Mouse (Mus musculus) neutrophil, adult 65 days (primary cell): ENCODE data around the gene Chaf1a. TPM values are rescaled to one million over a fixed set of nuclear protein-coding genes. Genes with fewer than 3 reads are reported as not detected.

Source experiments
- total RNA-seq: library from RNA; stranded (reverse); gene quantifications from 2 replicates; pipeline ENCODE4 v1.2.4, GENCODE M21; 2023

The Chaf1a gene
- total RNA-seq, result 15.4 and 20.6 TPM in 2 replicates

DNA sequence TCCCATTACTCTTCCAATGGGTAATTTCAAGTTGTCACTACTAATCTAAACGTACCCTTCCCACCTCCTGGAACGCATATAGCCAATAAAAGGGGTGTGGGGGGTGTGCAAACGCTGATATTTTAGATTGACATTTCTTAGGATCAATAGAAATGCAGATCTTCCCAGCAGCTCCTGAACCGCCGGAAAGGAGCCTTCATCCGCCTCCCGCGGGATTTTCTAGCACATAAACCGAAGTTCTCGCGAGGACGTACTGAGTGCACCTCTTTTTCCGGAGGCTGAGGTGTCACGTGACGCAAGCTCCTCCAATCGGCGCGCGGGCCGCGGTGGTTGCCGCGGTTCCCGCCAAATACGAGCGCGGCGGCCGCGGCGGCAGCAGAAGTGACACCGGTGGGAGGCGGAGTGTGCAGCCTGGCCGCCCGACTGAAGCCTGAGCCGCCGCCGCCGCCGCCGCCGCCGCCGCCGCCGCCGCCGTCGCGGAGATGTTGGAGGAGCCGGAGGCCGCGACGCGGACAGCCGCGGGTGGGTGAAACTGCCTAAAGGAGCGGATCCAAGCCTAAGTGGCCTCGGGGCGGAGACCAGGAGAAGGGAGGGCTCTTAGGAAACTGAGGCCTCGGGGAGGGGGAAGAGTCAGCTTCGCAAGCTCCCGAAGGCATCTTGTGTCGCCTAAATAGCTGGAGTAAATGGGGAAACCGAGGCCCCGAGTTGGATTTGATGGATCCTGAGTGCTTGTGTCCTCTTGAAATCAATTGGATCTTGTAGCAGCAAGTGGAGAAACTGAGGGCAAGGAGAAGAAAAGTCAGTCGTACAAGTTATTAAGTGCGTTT lies at the start of gene Chaf1a:
Chaf1a (plus strand) TSS at position 410 of the 827 bp plus-strand sequence.

DNA sequence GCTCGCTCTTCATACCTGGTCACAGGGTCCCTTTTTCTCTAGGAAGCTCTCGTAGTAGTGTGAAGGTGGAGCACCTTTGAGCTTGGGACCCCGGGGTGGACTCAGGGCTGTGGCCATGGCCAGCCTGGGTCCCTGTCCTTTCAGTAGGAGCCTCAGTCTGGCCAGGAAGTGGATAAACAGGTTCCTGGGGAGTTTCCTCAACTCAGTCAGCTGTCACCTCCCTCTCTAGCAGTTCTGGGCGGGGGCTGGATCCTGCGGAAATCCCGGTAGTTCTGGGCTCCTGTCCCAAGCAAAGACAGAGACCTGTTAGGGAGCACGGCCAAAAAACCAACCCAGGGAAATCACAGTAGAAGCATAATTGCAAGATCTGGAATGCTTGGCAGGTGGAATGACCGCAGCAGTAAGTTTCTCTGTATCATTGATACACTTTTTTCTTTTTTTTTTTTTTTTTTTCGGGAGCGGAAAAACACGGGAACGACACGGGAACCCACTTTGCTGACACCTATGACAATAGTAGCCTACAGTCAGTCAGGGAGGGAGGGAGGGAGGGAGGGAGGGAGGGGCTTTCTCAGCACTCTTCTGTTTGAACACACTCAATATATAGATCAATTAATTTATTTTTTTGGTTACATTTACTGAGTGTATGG lies 34.7 kb upstream of the Chaf1a start, which contains the start of the genes Stap2 and Mpnd:
Stap2 (minus strand) TSS at position 170 of the 647 bp plus-strand sequence.
Mpnd (plus strand) TSS at position 297 of the 647 bp plus-strand sequence.

DNA sequence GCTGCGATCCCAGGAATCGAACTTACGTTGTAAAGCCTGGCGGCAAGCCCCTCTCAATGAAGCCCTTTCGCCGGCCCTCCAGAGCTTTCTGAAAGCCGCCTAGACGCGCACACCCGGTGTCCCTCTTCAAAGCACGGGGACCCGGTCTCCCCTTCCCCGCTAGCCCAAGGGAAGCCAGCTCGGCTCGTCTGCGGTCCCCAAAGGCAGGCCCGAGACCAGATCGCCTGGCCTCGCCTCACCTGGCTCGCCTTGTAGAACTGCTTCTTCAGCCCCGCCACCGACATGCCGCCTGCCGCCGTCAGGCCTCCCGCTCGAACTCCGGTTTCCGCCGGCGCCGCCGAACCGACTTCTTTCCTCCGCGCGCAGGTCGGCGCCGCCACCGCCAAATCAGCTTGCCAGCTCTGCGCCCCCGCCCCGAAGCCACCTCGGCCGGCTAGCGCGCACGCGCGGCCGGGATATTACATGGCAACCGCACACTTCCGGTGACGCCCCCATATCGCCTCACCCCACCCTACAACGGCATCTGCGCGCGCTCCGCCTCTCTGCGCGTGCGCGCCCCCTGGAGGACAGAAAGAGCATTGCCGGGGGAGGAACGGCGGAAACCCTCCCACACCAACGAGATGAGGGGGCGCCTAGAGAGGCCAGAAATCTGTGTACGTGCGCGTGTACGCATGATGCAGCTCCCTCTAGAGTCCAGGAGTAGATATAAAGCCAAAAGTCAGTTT lies 3.9 kb upstream of the Chaf1a start, which contains the start of gene Sh3gl1:
Sh3gl1 (minus strand) TSS at position 460 of the 725 bp plus-strand sequence.

DNA sequence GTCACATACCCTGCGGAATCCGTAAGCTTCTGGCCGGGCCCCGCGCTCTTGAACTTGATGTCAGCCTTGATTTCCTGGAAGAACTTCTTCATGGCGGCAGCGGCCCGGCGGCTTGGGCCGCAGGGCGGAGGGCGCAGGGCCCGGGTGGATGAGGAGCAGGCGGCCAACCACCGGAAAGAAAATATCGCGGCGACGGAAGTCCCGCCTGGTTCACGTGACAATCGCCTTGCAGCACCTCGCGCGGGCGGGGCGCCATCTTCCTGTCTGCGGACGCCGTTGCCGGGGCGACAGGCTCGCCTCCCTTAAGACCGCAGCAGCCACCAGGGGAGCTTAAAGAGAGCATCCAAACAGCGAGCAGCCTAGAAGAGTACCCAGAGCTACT lies 34.6 kb downstream of the Chaf1a start, which contains the start of gene Ubxn6:
Ubxn6 (minus strand) TSS at position 202 of the 382 bp plus-strand sequence.

GRCm38 (mm10) chr17:56078880-56079795 lies 38.9 kb downstream of the Chaf1a start, which contains the start of gene Hdgfl2:
TSS of gene Hdgfl2 (plus strand) at chr17:56079634.

GRCm38 (mm10) chr17:56109219-56110051 lies 69.2 kb downstream of the Chaf1a start, which contains the start of gene Plin4:
TSS of gene Plin4 (minus strand) at chr17:56109803.

GRCm38 (mm10) chr17:56117251-56117710 lies 77.0 kb downstream of the Chaf1a start, which contains the start of gene Plin5:
TSS of gene Plin5 (minus strand) at chr17:56117596.

DNA sequence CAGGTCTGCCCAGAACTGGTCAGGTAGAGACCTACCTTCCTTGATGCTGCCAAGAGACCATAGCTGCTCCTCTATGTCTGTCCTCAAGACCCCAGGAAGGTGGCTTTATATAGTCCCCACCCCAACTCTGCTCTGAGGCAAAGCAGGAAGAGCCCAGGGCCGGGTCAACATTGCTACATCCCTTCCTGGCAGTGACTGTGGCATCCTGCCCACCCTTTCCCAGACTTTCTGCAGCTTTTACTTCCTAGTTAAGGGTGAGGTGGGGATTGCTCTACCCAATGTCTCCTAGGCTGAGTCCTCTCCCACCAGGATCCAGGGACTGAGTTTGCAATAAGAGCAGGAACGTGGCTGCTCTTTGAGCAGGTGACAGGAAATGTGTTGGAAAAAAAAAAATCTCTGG lies 81.6 kb downstream of the Chaf1a start, which contains the start of gene Lrg1:
Lrg1 (minus strand) TSS at position 176 of the 400 bp plus-strand sequence.

Other genes with a start within 250 kb of the Chaf1a start
- 3.7 and 5.1 TPM in 2 replicates for gene Zfp119a, start 161.5 kb upstream of the Chaf1a start, total RNA-seq
- gene Zfp959, start 148.3 kb upstream of the Chaf1a start, total RNA-seq, result 6.5 and 7.2 TPM in 2 replicates
- gene Zfp119b, start 90.9 kb upstream of the Chaf1a start, total RNA-seq, result 5.1 and 5.3 TPM in 2 replicates
- 161 and 166 TPM in 2 replicates for gene Ebi3, start 87.8 kb upstream of the Chaf1a start, total RNA-seq
- gene Yju2, start 81.3 kb upstream of the Chaf1a start, total RNA-seq, result 26.9 and 29.0 TPM in 2 replicates
- 1.9 and 3.7 TPM in 2 replicates for gene Shd, start 70.0 kb upstream of the Chaf1a start, total RNA-seq
- gene Fsd1, start 53.9 kb upstream of the Chaf1a start, total RNA-seq, result not detected in 2 replicates
- gene Stap2, start 34.9 kb upstream of the Chaf1a start, total RNA-seq, result 1.1 and 2.1 TPM in 2 replicates
- gene Mpnd, start 34.7 kb upstream of the Chaf1a start, total RNA-seq, result 29.5 and 35.2 TPM in 2 replicates
- gene Sh3gl1, start 3.8 kb upstream of the Chaf1a start, total RNA-seq, result 56.4 and 58.3 TPM in 2 replicates
- gene Ubxn6, start 34.6 kb downstream of the Chaf1a start, total RNA-seq, result 34.6 and 43.8 TPM in 2 replicates
- gene Hdgfl2, start 39.2 kb downstream of the Chaf1a start, total RNA-seq, result 39.1 and 57.9 TPM in 2 replicates
- 0.27 and 0.44 TPM in 2 replicates for gene Plin4, start 69.4 kb downstream of the Chaf1a start, total RNA-seq
- 0.60 and 0.84 TPM in 2 replicates for gene Plin5, start 77.2 kb downstream of the Chaf1a start, total RNA-seq
- 220 and 249 TPM in 2 replicates for gene Lrg1, start 81.6 kb downstream of the Chaf1a start, total RNA-seq
- 4.8 and 5.1 TPM in 2 replicates for gene Sema6b, start 99.9 kb downstream of the Chaf1a start, total RNA-seq
- gene Tnfaip8l1, start 122.0 kb downstream of the Chaf1a start, total RNA-seq, result 0.76 and 1.0 TPM in 2 replicates
- gene Mydgf, start 143.5 kb downstream of the Chaf1a start, total RNA-seq, result 27.1 and 28.7 TPM in 2 replicates
- 27.9 and 33.7 TPM in 2 replicates for gene Dpp9, start 178.5 kb downstream of the Chaf1a start, total RNA-seq
- gene Fem1a, start 216.4 kb downstream of the Chaf1a start, total RNA-seq, result 9.7 and 13.8 TPM in 2 replicates
- gene Ticam1, start 236.3 kb downstream of the Chaf1a start, total RNA-seq, result 11.1 and 13.8 TPM in 2 replicates